Mouse (Mus musculus): ENCODE results near the gene Atxn1. TPM values are rescaled to one million over a fixed set of nuclear protein-coding genes. Genes with fewer than 3 reads are reported as not detected.

Atxn1 gene
- polyA plus RNA-seq, 1 experiment from 2014 or later = 5.4 TPM

DNA sequence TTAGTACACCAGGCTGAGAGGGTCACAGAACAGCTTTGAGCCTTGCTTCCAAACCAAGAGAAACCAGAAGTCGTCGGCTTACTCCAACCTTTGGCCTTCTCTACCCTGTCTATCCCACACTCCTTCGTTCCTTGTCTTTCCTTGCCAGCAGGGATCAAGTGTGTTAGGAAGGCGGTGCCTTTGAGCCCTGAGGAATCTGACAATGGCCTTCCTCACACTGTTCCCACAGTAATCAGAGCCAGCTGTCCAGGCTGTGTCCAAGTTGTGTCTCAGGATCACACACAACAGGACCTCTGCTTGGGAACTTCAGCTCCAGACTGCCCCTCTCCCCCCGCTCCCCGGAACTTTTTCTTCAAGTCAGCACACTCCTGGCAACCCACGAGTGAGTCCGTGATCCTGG lies 215.6 kb downstream of the Atxn1 start:
- H3K9me3 ChIP-seq = no peaks in the 10 kb centered on the region
- H3K9ac ChIP-seq = no peak overlapping the region
- H3K4me3 ChIP-seq = no peak overlapping the region
- no peak overlapping the region for H3K4me2 ChIP-seq
- H3K36me3 ChIP-seq = no peaks in the 10 kb centered on the region
- H3K27me3 ChIP-seq = no peaks in the 10 kb centered on the region
- ATAC-seq (ENCODE audit: insufficient number of reproducible peaks, low FRiP score, low TSS enrichment, low read depth) = no peak
- H3K4me1 ChIP-seq = peaks cover 24% of the 10 kb centered on the region; the same call in 1 of the 2 replicates
- WGBS = 55% methylated on average over 8 of the region's 8 CpGs
- no peak overlapping the region for H3K27ac ChIP-seq

DNA sequence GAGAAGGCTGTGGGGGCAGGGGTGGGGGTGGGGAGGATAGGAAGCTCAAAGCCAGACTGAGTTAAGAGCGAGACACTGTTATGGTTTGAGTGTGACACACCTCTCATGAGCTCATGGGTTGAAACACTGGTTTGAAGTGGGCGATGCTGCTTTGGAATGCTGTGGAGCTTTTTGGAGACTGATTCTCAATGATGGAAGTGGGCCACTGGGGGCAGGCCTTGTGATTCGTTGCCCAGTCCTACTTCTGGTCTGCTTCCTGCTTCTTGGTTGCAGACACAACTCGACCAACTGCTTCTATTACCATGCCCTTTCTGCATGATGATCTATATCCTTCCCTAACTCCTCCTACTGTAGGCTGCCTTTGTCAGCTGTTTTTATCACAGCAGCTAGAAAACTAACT lies 216.1 kb downstream of the Atxn1 start:
- peaks cover 24% of the 10 kb centered on the region; the same call in 1 of the 2 replicates for H3K4me1 ChIP-seq
- H3K9ac ChIP-seq = no peak overlapping the region
- H3K36me3 ChIP-seq = no peaks in the 10 kb centered on the region
- peak overlapping the region; percentile 33; the same call in 1 of the 2 replicates for H3K27ac ChIP-seq
- no peaks in the 10 kb centered on the region for H3K9me3 ChIP-seq
- ATAC-seq (ENCODE audit: insufficient number of reproducible peaks, low FRiP score, low TSS enrichment, low read depth) = no peak
- no peaks in the 10 kb centered on the region for H3K27me3 ChIP-seq
- no peak overlapping the region for H3K4me3 ChIP-seq
- WGBS = 44% methylated on average over 4 of the region's 4 CpGs
- H3K4me2 ChIP-seq = no peak overlapping the region

DNA sequence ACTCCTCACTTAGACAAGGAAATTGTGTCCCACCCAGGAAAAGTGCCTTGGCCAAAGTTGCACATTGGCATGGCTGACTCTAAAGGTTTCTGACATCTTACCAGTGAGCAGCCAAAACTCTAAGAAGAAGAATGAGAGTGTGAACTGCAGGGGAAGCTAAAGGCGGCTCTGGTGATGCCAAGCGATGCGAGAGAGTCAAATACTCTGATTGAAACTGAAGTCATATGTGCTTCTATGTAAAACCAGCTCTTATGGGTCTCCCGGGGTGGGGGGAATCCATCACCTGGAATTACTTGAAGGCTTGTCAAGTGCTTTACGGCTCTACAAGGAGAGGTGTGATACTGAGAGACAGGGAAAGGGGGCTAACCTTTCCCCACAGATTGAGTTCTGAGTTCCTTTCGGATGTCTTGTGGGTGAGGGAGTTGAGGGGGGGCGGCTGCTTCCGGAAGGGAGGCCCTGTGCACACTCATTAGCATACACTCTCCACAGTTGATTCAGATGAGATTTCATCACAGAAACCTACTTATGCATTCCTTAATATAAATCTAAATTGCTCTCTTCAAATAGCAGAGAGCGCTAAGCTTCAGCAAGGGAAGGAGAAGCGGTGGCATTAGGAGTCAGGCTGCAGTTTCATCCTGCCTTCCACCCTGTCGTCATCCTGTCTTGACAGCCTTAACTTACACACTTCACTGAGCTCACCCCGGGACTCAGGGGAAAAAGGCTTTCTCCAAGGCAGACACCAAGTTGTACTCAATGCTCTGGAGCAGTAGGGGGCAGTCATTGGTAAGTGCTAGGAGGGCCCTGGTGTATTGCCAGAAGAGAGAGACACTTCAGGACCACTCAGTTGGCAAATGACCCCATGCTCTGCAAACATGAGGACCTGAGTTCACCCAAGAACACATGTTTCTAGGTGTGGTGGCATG lies 218.7 kb downstream of the Atxn1 start:
- no peak for ATAC-seq (ENCODE audit: insufficient number of reproducible peaks, low FRiP score, low TSS enrichment, low read depth)
- 53% methylated on average over 12 of the region's 12 CpGs for WGBS

DNA sequence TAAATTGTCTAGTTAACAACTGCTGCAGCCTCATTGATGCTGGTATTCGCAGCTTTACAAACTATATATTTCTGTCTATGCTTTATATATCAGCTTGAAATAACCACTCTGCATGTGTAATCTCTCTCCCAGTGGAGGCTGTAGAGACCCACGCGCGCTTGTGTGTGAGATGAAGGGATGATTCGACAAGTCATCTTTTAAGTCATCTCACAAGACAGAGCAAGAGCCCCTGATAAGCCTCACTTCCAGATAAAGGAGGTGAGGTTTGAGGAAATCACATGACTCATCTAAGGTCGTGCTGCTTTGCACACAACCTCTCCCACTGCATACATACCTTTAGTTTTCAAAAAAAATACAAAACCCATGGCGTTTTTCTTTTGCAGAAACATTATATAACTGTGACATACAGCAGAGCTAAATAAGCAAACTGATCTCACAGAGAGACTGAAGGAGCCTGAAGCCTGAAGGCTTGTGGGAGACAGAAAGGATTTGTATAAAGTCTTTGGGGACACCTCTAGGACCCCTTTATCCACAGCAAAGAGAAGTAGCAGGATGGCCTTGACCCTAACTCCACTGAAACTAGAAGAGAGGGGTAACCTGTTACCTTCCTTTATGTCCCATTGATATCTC lies 219.9 kb downstream of the Atxn1 start:
- Histone ChIP-seq H3K36me3 (no peaks in the 10 kb centered on the region), H3K9me3 (no peaks in the 10 kb centered on the region), H3K9ac (no peak overlapping the region), H3K27me3 (no peaks in the 10 kb centered on the region), H3K4me2 (no peak overlapping the region), H3K27ac (no peak overlapping the region), H3K4me1 (peaks cover 17% of the 10 kb centered on the region; the same call in 1 of the 2 replicates), H3K4me3 (no peak overlapping the region)
- no peak for ATAC-seq (ENCODE audit: insufficient number of reproducible peaks, low FRiP score, low TSS enrichment, low read depth)
- 81% methylated on average over 7 of the region's 7 CpGs for WGBS

More for the DNA sequence above, 218.7 kb downstream of the Atxn1 start:
- no peaks in the 10 kb centered on the region for H3K9me3 ChIP-seq
- no peaks in the 10 kb centered on the region for H3K27me3 ChIP-seq
- no peak overlapping the region for H3K4me2 ChIP-seq
- H3K4me3 ChIP-seq = no peak overlapping the region
- no peak overlapping the region for H3K27ac ChIP-seq
- peaks cover 18% of the 10 kb centered on the region; the same call in 1 of the 2 replicates for H3K4me1 ChIP-seq
- H3K36me3 ChIP-seq = no peaks in the 10 kb centered on the region
- no peak overlapping the region for H3K9ac ChIP-seq

DNA sequence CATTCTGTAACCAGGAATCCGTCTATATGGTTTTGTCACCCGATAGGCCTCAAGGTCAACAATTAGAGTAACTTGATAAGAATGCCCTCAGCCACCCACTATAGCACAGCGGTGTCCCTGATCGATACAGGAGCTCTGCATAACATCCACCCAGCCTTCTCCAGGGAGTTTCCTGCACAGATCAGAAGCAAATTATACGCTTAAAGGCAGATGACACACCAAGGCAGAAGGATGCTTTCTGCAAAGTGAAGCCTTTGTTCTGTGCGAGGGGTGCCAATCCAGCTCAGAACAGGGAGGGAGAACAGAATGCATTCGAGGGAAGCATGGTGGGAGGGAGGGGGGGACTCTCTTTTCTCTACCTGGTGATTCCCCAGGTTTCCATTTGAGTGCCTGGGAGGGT lies 221.0 kb downstream of the Atxn1 start:
- ATAC-seq (ENCODE audit: insufficient number of reproducible peaks, low FRiP score, low TSS enrichment, low read depth) = no peak
- no peak overlapping the region for H3K27ac ChIP-seq
- peaks cover 7% of the 10 kb centered on the region; the same call in 1 of the 2 replicates for H3K4me1 ChIP-seq
- H3K36me3 ChIP-seq = no peaks in the 10 kb centered on the region
- H3K9me3 ChIP-seq = no peaks in the 10 kb centered on the region
- WGBS = 70% methylated on average over 7 of the region's 7 CpGs
- H3K9ac ChIP-seq = no peak overlapping the region
- no peak overlapping the region for H3K4me3 ChIP-seq
- H3K27me3 ChIP-seq = no peaks in the 10 kb centered on the region
- H3K4me2 ChIP-seq = no peak overlapping the region

DNA sequence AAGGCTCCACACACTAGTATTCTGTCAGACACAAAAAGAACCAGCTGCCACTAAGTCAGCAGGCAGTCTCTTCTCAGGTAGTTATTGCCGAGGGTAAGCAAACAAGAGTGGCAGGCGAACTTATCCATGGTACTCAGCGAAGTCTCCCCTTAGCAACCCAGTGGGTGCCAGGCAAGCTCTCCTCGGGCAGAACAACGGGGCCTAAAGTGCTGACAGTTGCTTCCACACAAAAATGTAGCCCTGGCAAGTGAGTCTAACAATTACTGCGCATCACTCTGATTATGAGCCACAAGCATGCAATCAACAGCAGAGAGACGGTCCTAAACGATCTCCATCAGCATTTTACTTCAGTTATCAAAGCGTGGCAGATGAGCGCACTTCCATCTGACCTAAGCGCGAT lies 224.4 kb downstream of the Atxn1 start:
- 83% methylated on average over 12 of the region's 12 CpGs for WGBS
- H3K4me3 ChIP-seq = no peak overlapping the region
- H3K27ac ChIP-seq = no peak overlapping the region
- no peak overlapping the region for H3K4me2 ChIP-seq
- H3K27me3 ChIP-seq = no peaks in the 10 kb centered on the region
- H3K9me3 ChIP-seq = no peaks in the 10 kb centered on the region
- no peak for ATAC-seq (ENCODE audit: insufficient number of reproducible peaks, low FRiP score, low TSS enrichment, low read depth)
- H3K4me1 ChIP-seq = no peaks in the 10 kb centered on the region
- H3K9ac ChIP-seq = no peak overlapping the region
- H3K36me3 ChIP-seq = no peaks in the 10 kb centered on the region

DNA sequence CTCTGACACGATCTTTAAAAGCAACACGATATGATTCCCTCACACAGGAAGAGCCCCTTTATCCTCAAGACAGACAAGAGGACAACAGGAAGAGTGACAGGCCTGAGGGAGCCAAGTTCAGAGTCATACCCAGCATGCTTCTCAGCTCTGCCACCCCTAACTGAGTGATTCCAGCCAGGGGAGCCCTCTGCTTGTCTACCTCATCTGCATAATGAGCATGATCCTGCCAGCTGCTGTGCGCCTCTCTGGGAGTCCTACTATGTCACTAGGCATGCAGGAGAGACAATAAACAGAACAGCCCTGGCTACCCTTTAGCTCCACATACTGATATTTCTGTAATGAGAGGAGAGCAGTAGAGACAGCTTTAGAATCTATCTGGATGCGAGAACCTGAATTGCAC lies 228.6 kb downstream of the Atxn1 start:
- 78% methylated on average over 4 of the region's 4 CpGs for WGBS
- H3K9me3 ChIP-seq = no peaks in the 10 kb centered on the region
- H3K4me2 ChIP-seq = no peak overlapping the region
- no peak overlapping the region for H3K4me3 ChIP-seq
- H3K27me3 ChIP-seq = no peaks in the 10 kb centered on the region
- 0 out of 2 replicates have a peak, but pooled peaks cover 3% of the 10 kb centered on the region for H3K36me3 ChIP-seq
- no peak overlapping the region for H3K27ac ChIP-seq
- no peaks in the 10 kb centered on the region for H3K4me1 ChIP-seq
- H3K9ac ChIP-seq = no peak overlapping the region
- no peak for ATAC-seq (ENCODE audit: insufficient number of reproducible peaks, low FRiP score, low TSS enrichment, low read depth)

DNA sequence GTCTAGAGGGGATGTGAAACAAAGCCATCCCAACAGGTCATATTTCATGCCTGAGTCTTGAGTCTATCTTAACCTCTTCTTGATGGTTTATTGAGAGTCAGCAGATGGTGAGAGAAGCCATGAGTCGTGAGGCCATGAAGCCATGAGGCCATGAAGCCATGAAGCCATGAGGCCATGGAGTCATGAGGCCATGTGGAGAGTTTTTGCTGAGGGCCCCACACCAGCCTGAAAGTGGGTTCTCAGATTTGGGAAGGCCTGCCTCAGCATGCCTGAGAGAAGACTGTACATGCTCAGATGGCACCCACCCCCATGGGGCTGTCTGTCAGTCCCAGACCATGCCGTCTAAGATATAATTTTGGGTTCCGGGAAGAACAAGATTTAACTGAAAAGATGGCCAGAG lies 229.0 kb downstream of the Atxn1 start:
- H3K4me2 ChIP-seq = no peak overlapping the region
- H3K9ac ChIP-seq = no peak overlapping the region
- WGBS = 85% methylated on average over 3 of the region's 3 CpGs
- H3K27me3 ChIP-seq = no peaks in the 10 kb centered on the region
- ATAC-seq (ENCODE audit: insufficient number of reproducible peaks, low FRiP score, low TSS enrichment, low read depth) = no peak
- H3K27ac ChIP-seq = no peak overlapping the region
- H3K9me3 ChIP-seq = no peaks in the 10 kb centered on the region
- 0 out of 2 replicates have a peak, but pooled peaks cover 3% of the 10 kb centered on the region for H3K36me3 ChIP-seq
- no peaks in the 10 kb centered on the region for H3K4me1 ChIP-seq
- H3K4me3 ChIP-seq = no peak overlapping the region

DNA sequence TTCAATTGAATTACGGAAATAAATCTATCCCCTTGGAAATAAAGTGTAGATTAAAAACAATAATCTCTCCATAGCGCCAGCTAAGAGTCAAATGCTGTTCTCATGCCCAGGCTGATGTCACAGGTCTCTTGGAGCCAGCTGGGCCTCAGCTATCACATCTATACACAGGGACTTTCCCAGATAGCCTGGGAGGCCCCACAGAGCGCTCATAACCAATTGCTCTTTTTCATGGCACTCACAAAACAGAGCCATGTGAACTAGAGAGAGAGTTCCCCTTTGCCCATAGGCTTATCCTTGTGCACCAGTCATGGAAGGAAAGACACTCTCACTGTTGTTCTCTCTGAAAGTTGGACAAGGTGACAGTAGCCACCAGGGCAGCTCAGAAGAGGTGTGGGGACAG lies 230.3 kb downstream of the Atxn1 start:
- no peaks in the 10 kb centered on the region for H3K27me3 ChIP-seq
- H3K4me2 ChIP-seq = no peak overlapping the region
- H3K4me3 ChIP-seq = no peak overlapping the region
- 89% methylated on average over 3 of the region's 3 CpGs for WGBS
- no peaks in the 10 kb centered on the region for H3K9me3 ChIP-seq
- H3K4me1 ChIP-seq = no peaks in the 10 kb centered on the region
- no peak overlapping the region for H3K9ac ChIP-seq
- no peak for ATAC-seq (ENCODE audit: insufficient number of reproducible peaks, low FRiP score, low TSS enrichment, low read depth)
- no peak overlapping the region for H3K27ac ChIP-seq
- H3K36me3 ChIP-seq = 0 out of 2 replicates have a peak, but pooled peaks cover 3% of the 10 kb centered on the region

DNA sequence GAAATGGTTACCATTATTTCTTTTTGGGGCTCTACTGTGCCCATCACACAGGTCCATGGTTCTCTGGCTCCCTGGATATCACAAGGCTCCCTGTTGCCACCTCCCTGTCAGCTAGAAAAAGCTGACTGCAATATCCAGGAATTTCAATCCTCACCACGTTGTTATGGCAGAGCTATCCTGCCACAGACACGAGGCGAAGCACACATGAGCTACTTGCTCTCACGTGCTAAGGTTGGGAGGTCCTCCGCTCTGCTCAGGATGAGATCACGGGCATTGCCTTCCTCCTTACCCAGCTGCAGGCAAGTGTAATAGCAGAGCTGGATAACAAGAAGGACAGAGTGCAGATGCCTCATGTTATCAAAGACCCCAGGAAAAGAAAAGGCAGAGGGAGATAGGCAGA lies 232.2 kb downstream of the Atxn1 start:
- Histone ChIP-seq H3K9ac (no peak overlapping the region), H3K4me1 (no peaks in the 10 kb centered on the region), H3K4me3 (no peak overlapping the region), H3K4me2 (no peak overlapping the region), H3K36me3 (0 out of 2 replicates have a peak, but pooled peaks cover 3% of the 10 kb centered on the region), H3K27me3 (no peaks in the 10 kb centered on the region), H3K27ac (no peak overlapping the region), H3K9me3 (no peaks in the 10 kb centered on the region)
- ATAC-seq (ENCODE audit: insufficient number of reproducible peaks, low FRiP score, low TSS enrichment, low read depth) = no peak
- 74% methylated on average over 6 of the region's 6 CpGs for WGBS

DNA sequence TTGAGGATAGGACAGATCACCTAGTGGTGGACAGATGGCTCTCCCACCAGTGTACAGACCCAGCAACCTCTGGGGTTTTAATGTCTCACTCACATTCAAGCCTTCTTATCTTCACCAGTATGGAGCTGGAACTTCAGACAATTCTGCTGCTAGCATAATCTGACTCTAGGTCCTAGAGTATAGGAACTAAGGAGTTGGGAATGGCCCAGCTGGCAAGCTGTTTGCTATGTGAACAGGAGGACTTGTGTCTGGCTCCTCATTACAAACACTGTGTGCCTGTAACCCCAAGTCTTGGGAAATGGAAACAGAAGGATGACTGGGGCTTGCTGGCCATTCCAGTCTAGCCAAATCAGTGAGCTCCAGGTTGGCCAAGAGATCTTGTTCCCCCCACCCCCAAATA lies 237.9 kb downstream of the Atxn1 start:
- H3K27me3 ChIP-seq = no peaks in the 10 kb centered on the region
- no peak overlapping the region for H3K4me3 ChIP-seq
- H3K36me3 ChIP-seq = no peaks in the 10 kb centered on the region
- no peaks in the 10 kb centered on the region for H3K9me3 ChIP-seq
- H3K4me2 ChIP-seq = no peak overlapping the region
- peaks cover 3% of the 10 kb centered on the region; the same call in 1 of the 2 replicates for H3K4me1 ChIP-seq
- no peak overlapping the region for H3K9ac ChIP-seq
- ATAC-seq (ENCODE audit: insufficient number of reproducible peaks, low FRiP score, low TSS enrichment, low read depth) = no peak
- no peak overlapping the region for H3K27ac ChIP-seq

DNA sequence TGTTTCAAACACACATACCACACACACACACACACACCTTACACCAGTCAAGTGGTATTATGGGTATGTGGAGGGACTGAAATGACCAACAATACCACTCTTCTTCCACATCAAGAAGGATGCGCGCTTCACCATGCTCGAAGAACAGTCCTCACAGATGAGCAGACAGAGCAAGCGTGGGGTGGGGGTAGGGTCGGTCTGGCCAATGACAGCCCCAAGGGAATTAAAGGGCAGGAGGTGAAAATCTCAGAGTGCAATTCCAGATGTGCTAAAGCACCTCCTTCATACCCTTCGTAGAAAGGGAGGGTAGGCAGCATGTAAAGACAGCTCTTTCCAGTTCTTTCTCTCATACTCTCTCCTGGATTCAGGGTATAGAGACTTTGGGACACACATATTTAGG lies 238.6 kb downstream of the Atxn1 start:
- no peak for ATAC-seq (ENCODE audit: insufficient number of reproducible peaks, low FRiP score, low TSS enrichment, low read depth)
- H3K9ac ChIP-seq = no peak overlapping the region
- H3K9me3 ChIP-seq = no peaks in the 10 kb centered on the region
- no peak overlapping the region for H3K4me3 ChIP-seq
- H3K36me3 ChIP-seq = no peaks in the 10 kb centered on the region
- 72% methylated on average over 6 of the region's 6 CpGs for WGBS
- no peak overlapping the region for H3K27ac ChIP-seq
- H3K4me1 ChIP-seq = peaks cover 3% of the 10 kb centered on the region; the same call in 1 of the 2 replicates
- H3K27me3 ChIP-seq = no peaks in the 10 kb centered on the region
- H3K4me2 ChIP-seq = no peak overlapping the region

Data from limb, embryonic 15.5 days (tissue).